Mouse (Mus musculus): ENCODE data around the gene Abhd17b. TPM values are rescaled to one million over a fixed set of nuclear protein-coding genes. Genes with fewer than 3 reads are reported as not detected.

Abhd17b gene
- 23.9 and 26.2 TPM in 2 replicates for polyA plus RNA-seq (2012; rRNA removed)

DNA sequence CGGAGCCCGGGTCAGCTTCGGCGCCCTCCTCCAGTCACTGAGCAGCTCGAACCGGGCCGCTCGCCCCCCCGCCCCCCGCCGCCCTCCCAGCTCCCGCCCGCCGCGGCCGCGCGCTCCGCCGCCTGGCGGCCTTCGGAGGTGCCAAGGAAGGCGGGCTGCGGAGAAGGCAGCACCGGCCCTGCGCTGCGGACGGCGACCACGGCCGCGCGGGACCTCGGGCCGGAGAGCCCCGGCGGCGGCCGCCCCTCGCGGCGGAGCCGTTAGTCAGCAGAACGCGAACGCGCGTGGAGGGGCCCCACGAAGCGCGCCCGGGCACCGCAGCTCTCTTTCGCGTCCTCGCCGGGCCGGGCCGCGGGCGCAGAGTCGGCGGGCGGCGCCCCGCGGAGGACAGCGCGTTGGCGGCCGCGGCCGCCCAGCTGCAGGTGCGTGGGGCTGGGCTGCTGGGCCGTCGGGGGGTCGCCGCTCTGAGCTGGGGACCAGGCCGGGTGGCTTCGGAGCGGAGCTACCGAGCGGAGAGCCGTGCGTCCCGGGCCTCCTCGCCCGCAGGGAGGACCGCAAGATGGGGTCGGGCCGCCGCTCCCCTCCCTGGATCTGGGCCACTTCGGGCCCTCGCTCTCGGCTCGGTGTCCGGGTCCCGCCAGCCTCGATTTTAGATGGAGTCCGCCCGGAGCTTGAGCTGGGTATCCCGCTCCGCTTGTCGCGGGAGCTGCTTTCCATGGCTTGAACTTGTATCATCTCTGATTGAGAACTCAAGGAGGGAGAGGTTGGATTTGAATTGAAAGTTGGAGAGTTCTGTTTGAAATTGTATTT lies at the start of gene Abhd17b:
TSS of gene Abhd17b (plus strand) at position 14 of the 810 bp plus-strand sequence.

GRCm38 (mm10) chr19:21652285-21653171 lies 457 bp upstream of the Abhd17b start, which contains the start of gene 1110059E24Rik:
Gene 1110059E24Rik, minus strand, starts transcription at chr19:21652976.

Other genes with a start within 250 kb of the Abhd17b start
- 0.61 and 0.76 TPM in 2 replicates for gene Gda, start 179.7 kb upstream of the Abhd17b start, polyA plus RNA-seq (2012; rRNA removed)
- gene 1110059E24Rik, start 209 bp upstream of the Abhd17b start, polyA plus RNA-seq (2012; rRNA removed): 35.7 and 37.6 TPM in 2 replicates
- 24.6 and 28.2 TPM in 2 replicates for gene Cemip2, start 125.2 kb downstream of the Abhd17b start, polyA plus RNA-seq (2012; rRNA removed)